Mouse (Mus musculus): ENCODE data around the gene Olfr1135.

Olfr1135 gene

DNA sequence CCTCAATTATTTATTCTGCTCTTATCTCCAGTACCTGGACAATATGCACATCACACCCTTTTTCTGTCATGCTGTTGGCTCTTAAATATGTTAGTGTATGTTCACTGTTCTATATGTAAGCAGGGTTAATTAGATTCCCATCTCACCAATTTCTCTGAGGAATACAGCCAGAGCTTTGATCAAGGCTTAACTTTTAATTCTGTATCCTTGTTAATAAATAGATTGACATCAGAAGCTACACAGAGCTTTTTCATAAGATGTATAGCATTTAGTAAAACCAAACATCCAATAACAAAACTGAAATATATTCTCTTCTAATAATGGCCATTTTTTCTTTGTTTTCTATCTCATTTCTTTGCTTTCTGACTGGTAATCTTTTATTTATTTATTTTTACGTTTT is at the start of gene Olfr1135:
Olfr1135 (minus strand) TSS at position 101 of the 400 bp plus-strand sequence.
- DNase-seq (ENCODE audit: low spot score), result no peak

- DNase-seq (ENCODE audit: low spot score), result no peak
These were observed 39.6 kb upstream of the Olfr1135 start, which contains the start of gene Olfr1137 for GRCm38 (mm10) chr2:87713079-87713478. TSS of gene Olfr1137 (minus strand) at chr2:87713179.

DNA sequence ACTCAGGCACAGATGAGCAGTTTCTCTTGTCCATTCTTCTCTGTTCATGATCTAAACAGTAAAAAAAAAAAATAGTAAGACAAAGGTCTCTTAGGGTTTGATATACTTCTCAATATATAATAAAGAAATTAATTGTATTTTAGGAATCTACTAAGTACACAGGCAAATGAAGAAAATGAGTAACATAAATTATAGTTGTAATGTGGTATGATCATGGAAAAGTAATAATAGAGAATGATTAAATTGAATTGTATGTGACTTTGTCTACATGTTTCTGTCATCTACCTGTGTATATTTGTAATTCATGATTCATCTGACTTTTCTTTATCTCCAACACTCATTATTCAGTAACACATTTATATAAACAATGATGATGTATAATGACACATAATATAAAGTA is 20.4 kb upstream of the Olfr1135 start, which contains the start of gene Olfr1136:
Olfr1136 (minus strand) TSS at position 101 of the 400 bp plus-strand sequence.
- no peak for DNase-seq (ENCODE audit: low spot score)

GRCm38 (mm10) chr2:87658360-87658759 is 15.1 kb downstream of the Olfr1135 start, which contains the start of gene Olfr1134:
TSS of gene Olfr1134 (minus strand) at chr2:87658460.
- DNase-seq (ENCODE audit: low spot score), result no peak

- DNase-seq (ENCODE audit: low spot score), result no peak
These were observed 26.2 kb downstream of the Olfr1135 start, which contains the start of gene Olfr1133 for GRCm38 (mm10) chr2:87647274-87647673. TSS of gene Olfr1133 (minus strand) at chr2:87647374.

GRCm38 (mm10) chr2:87642441-87642840 is 31.0 kb downstream of the Olfr1135 start:
- no peak for DNase-seq (ENCODE audit: low spot score)

DNA sequence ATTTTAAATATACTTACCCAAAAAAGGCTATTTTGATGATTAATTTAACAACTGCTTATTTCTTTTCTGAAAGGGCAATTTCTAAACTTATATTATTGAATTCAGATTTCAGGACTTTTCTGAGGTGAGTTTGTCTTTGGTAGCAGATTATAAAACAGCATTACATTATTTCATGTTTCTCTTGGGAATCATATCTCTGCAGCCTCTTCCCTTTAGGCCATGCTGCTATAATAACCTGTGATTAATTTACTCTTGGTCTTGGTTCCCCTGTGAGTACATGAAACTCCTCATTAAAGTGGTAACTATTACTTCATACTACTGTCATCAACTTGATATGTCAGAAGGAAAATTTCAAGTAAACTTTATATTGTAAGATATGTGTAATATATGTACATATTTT is 36.0 kb downstream of the Olfr1135 start, which contains the start of gene Olfr1132:
Olfr1132 (minus strand) TSS at position 101 of the 400 bp plus-strand sequence.
- DNase-seq (ENCODE audit: low spot score), result no peak

DNA sequence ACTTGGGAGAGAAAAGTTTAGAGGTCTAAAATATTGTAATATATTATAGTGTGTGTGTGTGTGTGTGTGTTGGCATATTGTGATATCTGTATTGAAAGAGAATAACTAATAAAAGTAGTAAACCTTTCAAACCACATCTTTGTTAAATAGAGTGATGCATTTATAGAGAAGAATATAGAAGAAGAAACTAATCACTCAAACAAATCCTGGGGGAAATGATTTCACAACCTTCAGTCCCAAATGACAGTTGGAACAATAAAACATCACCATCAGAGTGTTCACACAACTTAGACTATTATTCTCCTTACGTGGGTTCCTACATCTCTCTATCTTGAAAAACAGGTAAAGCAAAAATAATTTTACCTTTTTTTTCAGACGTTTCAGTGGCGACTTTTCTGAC is 46.7 kb downstream of the Olfr1135 start, which contains the start of gene Olfr1131:
Olfr1131 (plus strand) TSS at position 301 of the 400 bp plus-strand sequence.
- no peak for DNase-seq (ENCODE audit: low spot score)

Data from embryo, embryonic 10.5 days (tissue).